Mouse (Mus musculus): ENCODE results near the gene Sec24b. TPM values are rescaled to one million over a fixed set of nuclear protein-coding genes. Genes with fewer than 3 reads are reported as not detected.

Gene Sec24b
- polyA plus RNA-seq, 1 experiment from 2014 or later: 30.2 TPM

DNA sequence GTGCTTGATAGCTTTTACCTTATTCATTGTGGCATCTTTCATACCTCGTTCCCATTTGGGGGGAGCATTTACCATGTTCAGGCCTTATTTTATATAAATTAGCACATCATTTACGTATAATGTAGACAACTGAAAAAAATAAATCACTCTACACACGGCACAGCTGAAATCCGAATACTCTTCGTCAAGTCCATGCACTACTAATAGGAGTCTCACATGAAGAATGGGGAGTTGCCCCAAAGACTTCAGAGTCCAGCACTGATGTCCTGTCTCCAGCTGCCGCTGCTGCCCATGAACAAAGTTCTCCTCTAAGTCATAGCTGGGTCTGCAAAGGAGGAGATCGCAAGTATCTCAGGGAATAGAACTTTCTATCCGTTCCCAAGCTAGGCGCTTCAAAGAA lies 15.9 kb upstream of the Sec24b start:
- H3K9ac ChIP-seq: no peak overlapping the region
- no peaks in the 10 kb centered on the region for H3K9me3 ChIP-seq
- H3K4me1 ChIP-seq (replicated peaks): 0 out of 2 replicates have a peak, but pooled peaks cover 4% of the 10 kb centered on the region
- H3K4me2 ChIP-seq: no peak overlapping the region
- no peak overlapping the region for H3K27ac ChIP-seq
- no peak overlapping the region for H3K4me3 ChIP-seq
- H3K27me3 ChIP-seq: no peaks in the 10 kb centered on the region
- no peak for ATAC-seq (ENCODE audit: low FRiP score)
- WGBS: 91% methylated on average over 9 of the region's 9 CpGs
- no peaks in the 10 kb centered on the region for H3K36me3 ChIP-seq

DNA sequence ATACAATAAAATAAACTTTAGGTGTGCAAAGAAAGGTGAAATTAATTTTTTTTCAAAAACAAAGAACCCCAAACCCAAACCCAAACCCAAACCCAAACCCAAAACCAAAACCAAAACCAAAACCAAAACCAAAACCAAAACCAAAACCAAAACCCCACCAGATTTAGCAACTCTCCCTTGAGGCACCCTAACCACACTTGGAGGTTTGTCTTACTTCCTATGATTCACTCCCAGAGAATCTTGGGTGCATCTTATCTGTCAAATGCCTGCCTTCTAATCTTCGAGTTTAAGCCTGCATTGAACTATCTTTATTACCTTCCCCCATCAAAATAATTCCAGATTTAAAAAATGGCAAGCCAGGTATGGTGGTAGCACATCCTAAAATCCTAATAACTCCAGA lies 14.4 kb upstream of the Sec24b start:
- Histone ChIP-seq H3K36me3 (no peaks in the 10 kb centered on the region), H3K27me3 (no peaks in the 10 kb centered on the region), H3K4me1 (replicated peaks) (0 out of 2 replicates have a peak, but pooled peaks cover 4% of the 10 kb centered on the region), H3K4me3 (no peak overlapping the region), H3K9ac (no peak overlapping the region), H3K9me3 (no peaks in the 10 kb centered on the region), H3K27ac (no peak overlapping the region), H3K4me2 (no peak overlapping the region)
- WGBS: 77% methylated on average over 1 of the region's 1 CpGs
- ATAC-seq (ENCODE audit: low FRiP score): no peak

GRCm38 (mm10) chr3:130073085-130073484 lies 11.7 kb upstream of the Sec24b start:
- no peaks in the 10 kb centered on the region for H3K36me3 ChIP-seq
- H3K9ac ChIP-seq: no peak overlapping the region
- no peak for ATAC-seq (ENCODE audit: low FRiP score)
- no peaks in the 10 kb centered on the region for H3K9me3 ChIP-seq
- H3K27ac ChIP-seq: no peak overlapping the region
- H3K27me3 ChIP-seq: no peaks in the 10 kb centered on the region
- H3K4me1 ChIP-seq (replicated peaks): 0 out of 2 replicates have a peak, but pooled peaks cover 4% of the 10 kb centered on the region
- peak overlapping the region; percentile 9; the same call in 1 of the 2 replicates for H3K4me2 ChIP-seq
- WGBS: 46% methylated on average over 10 of the region's 10 CpGs
- no peak overlapping the region for H3K4me3 ChIP-seq

GRCm38 (mm10) chr3:130071918-130072317 lies 10.6 kb upstream of the Sec24b start:
- H3K4me1 ChIP-seq (replicated peaks): 0 out of 2 replicates have a peak, but pooled peaks cover 4% of the 10 kb centered on the region
- H3K9ac ChIP-seq: no peak overlapping the region
- H3K27ac ChIP-seq: no peak overlapping the region
- 79% methylated on average over 2 of the region's 2 CpGs for WGBS
- H3K27me3 ChIP-seq: no peaks in the 10 kb centered on the region
- no peak for ATAC-seq (ENCODE audit: low FRiP score)
- H3K9me3 ChIP-seq: no peaks in the 10 kb centered on the region
- H3K36me3 ChIP-seq: no peaks in the 10 kb centered on the region
- H3K4me2 ChIP-seq: no peak overlapping the region
- H3K4me3 ChIP-seq: no peak overlapping the region

DNA sequence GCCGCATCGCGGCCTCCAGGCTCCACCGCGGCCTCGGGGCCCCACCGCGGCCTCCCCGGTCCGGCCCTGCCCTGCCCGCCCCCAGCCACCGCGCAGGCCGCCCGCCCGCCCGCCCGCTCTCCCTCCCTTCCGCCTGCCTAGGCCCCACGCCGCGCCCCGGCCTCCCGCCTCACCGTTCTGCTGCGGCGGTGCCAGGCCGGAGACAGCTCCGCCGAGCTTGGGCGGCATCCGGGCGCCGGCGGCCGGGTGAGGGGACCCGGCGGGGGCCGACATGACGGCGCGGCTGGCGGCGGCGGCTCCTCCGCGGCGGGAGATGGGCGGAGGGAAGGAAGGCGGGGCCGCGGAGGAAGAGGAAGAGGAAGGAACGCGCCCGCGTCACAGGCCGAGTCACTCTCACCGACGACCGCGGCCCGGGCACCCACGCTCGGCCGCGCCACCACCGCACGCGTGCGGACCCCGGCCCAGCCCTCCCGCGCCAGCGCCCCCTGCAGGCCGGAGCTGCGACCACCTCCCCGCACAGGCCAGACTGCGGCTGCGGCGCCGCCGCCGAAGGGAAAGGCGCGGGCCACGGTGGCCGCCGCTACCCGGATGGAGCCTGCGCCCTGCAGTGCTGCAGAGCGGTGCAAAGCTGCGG lies 840 bp downstream of the Sec24b start:
- Histone ChIP-seq H3K27me3 (no peaks in the 10 kb centered on the region), H3K9ac (peak overlapping the region; percentile 98), H3K4me2 (peak overlapping the region; percentile 77), H3K36me3 (no peaks in the 10 kb centered on the region), H3K9me3 (no peaks in the 10 kb centered on the region), H3K4me3 (peak overlapping the region; percentile 95), H3K27ac (peak overlapping the region; percentile 94), H3K4me1 (replicated peaks) (peaks cover 39% of the 10 kb centered on the region)
- ATAC-seq (ENCODE audit: low FRiP score): peak; percentile 98
- under 1% methylated on average over 56 of the region's 92 CpGs for WGBS

DNA sequence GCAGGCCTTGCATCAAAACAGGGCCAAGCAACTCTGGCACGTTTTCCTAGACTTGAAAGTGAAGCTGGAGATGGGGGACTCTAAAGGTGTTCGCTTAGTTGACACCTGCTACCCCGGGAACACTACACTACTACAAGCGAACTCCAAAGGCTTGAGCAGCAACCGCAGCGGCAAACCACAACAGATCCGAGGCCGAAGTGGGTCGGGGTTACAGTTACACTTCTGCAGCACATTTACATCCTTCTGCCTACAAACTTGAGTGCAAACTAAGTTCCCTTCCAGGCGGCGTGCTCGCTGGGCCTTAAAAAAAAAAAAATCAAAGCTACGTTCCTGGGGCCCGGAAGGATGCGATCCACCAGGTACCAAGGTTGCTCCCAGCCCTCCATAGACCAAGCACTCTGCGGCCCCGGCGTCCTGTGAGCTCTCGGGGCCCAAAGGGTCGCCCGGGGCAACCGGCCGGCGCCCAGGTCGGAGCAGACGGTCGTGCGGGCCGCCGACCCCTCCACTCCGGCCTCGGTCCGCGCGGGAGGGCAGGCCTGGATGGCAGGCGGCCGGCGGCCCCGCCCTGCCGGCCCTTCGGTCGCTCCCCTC lies 1.5 kb downstream of the Sec24b start:
- H3K4me3 ChIP-seq: peak overlapping the region; percentile 95
- no peak for ATAC-seq (ENCODE audit: low FRiP score)

GRCm38 (mm10) chr3:130058488-130058887 lies 2.9 kb downstream of the Sec24b start:
- Histone ChIP-seq H3K27ac (no peak overlapping the region), H3K36me3 (no peaks in the 10 kb centered on the region), H3K4me1 (replicated peaks) (peaks cover 48% of the 10 kb centered on the region), H3K27me3 (no peaks in the 10 kb centered on the region), H3K9me3 (no peaks in the 10 kb centered on the region), H3K4me3 (no peak overlapping the region), H3K4me2 (peak overlapping the region; percentile 77), H3K9ac (0 out of 2 replicates have a peak overlapping the region, but pooled peaks have one; percentile 29)
- no peak for ATAC-seq (ENCODE audit: low FRiP score)
- WGBS: 85% methylated on average over 2 of the region's 2 CpGs

More for the DNA sequence above, 1.5 kb downstream of the Sec24b start:
- Histone ChIP-seq H3K4me1 (replicated peaks) (peaks cover 39% of the 10 kb centered on the region), H3K9me3 (no peaks in the 10 kb centered on the region), H3K27ac (peak overlapping the region; percentile 94), H3K9ac (peak overlapping the region; percentile 98), H3K27me3 (no peaks in the 10 kb centered on the region), H3K4me2 (peak overlapping the region; percentile 77), H3K36me3 (no peaks in the 10 kb centered on the region)
- WGBS: under 1% methylated on average over 42 of the region's 42 CpGs

DNA sequence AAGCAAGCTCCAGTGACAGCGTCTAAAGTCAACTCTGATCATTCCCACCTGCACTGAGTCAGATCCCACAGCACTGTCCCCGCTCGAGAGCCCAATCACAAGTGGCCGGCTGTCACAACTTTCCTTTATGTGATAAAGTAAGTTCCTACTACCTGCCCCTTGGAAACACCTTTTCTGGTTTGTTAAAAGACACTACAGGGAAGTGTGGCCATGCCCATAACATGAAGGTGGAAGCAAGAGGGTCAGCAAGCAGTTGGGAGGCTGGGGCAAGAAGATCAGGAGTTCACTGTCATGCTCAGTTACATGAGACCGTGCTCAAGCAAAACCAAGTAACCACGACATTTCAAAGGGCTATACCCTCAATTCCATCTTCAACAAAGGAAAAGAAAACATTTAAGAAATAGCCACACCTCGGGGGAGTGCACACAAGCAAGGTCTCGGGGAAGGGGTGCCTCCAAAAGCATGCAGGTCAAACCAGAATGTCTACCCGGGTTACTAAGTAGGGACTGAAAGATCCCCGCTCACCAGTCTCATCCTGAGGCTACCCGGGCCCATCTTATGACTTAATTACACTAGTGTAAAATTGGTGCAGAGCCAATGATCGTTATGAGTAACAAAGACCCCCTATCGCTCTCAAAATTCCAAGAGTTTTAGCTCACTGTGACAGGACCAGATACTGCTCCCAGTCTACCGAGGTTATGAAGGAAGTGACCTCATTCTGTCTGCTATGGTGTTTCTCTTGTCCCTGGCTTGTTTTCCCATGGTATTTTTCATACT lies 3.6 kb downstream of the Sec24b start:
- Histone ChIP-seq H3K27ac (no peak overlapping the region), H3K4me1 (replicated peaks) (peaks cover 55% of the 10 kb centered on the region), H3K9ac (no peak overlapping the region), H3K4me2 (peak overlapping the region; percentile 2; the same call in 1 of the 2 replicates), H3K27me3 (no peaks in the 10 kb centered on the region), H3K4me3 (no peak overlapping the region), H3K9me3 (no peaks in the 10 kb centered on the region), H3K36me3 (no peaks in the 10 kb centered on the region)
- no peak for ATAC-seq (ENCODE audit: low FRiP score)
- WGBS: 83% methylated on average over 14 of the region's 14 CpGs

DNA sequence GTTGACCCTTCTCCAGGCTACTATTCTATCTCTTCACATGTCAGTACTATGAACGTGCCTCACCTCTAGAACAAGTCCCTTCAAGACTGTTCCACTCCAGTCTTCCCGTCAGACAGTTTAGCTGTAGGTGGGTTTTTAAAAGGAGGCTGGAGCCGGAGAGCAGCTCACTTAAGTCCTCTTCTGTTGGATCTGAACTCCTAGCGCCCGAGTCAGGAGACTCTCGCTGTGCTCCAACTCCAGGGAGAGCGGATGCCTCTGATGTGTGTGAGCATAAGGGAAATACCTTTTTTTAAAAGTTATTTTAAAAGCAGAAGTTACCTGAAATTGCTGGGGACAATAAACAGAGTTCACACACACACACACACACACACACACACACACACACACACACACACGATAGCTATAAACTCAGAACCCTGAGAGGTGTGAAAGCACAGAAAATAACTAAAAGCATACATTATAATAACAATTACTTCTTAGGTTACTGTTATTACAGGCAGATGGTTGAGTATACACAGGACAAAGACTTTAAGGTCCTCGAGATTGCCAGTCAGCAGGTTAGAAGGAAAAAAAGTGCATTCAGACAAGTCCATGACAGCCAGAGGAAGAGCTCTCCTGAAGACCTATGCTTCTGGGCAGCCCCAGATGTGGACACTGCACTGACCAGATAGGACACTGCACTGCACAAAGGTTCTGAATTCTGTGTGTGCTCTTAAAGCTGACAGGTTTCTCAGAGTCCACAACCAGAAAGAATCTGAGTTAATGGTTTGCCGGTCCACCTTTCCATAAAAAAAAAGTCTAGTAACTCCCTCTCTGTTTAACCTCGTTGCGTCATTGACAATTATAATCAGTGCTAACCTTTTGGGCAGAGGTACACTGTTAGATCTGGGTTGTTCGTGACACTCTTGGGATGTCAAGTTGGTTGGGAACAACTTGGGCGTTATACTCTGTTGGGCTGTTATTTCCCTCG lies 5.7 kb downstream of the Sec24b start:
- no peak overlapping the region for H3K9ac ChIP-seq
- no peaks in the 10 kb centered on the region for H3K27me3 ChIP-seq
- no peaks in the 10 kb centered on the region for H3K9me3 ChIP-seq
- peaks cover 49% of the 10 kb centered on the region for H3K4me1 ChIP-seq (replicated peaks)
- WGBS: 90% methylated on average over 15 of the region's 15 CpGs
- H3K27ac ChIP-seq: no peak overlapping the region
- no peak for ATAC-seq (ENCODE audit: low FRiP score)
- H3K36me3 ChIP-seq: no peaks in the 10 kb centered on the region
- H3K4me2 ChIP-seq: no peak overlapping the region
- H3K4me3 ChIP-seq: no peak overlapping the region

GRCm38 (mm10) chr3:130054587-130054986 lies 6.8 kb downstream of the Sec24b start:
- no peak for ATAC-seq (ENCODE audit: low FRiP score)
- 88% methylated on average over 6 of the region's 6 CpGs for WGBS
- H3K4me3 ChIP-seq: no peak overlapping the region
- H3K4me2 ChIP-seq: no peak overlapping the region
- no peaks in the 10 kb centered on the region for H3K9me3 ChIP-seq
- no peaks in the 10 kb centered on the region for H3K27me3 ChIP-seq
- no peak overlapping the region for H3K27ac ChIP-seq
- no peak overlapping the region for H3K9ac ChIP-seq
- no peaks in the 10 kb centered on the region for H3K36me3 ChIP-seq
- H3K4me1 ChIP-seq (replicated peaks): peaks cover 48% of the 10 kb centered on the region

DNA sequence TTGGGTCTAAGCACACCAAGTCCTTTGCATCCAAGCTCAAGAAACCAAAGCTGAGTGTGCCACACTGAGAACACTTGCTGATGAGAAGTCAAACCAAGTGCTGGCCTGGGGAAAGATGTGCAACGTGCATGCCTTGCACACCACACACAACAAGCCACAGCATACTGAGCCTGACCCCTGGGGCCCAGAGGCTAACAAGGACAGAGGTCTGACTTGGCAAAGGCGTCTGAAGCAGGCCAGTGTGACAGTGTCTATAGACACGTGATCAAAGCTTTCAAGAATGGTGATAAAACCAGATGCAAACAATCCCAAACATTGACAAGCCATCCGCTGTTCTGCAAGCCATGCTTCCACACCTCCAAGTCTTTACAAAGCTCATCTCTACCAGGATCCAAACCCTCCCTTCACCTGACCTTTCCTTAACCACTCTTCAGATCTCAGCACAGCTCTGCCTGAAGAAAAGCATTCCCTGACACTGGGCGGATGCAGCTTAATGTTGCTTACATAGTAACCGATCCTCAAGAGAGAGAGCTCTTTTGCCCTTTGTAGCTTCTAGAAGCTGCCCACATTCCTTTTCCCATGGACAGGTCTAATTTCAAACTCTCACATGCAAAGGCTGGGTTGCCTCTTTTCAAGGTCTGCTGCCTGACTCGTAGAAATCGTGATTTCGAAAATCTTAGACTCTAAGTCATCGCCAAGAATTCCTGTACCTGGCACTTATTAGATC lies 7.8 kb downstream of the Sec24b start:
- Histone ChIP-seq H3K4me3 (no peak overlapping the region), H3K4me1 (replicated peaks) (peaks cover 37% of the 10 kb centered on the region), H3K9ac (no peak overlapping the region), H3K9me3 (no peaks in the 10 kb centered on the region), H3K27ac (no peak overlapping the region; the same call in 1 of the 2 replicates), H3K36me3 (no peaks in the 10 kb centered on the region), H3K4me2 (no peak overlapping the region), H3K27me3 (no peaks in the 10 kb centered on the region)
- 74% methylated on average over 10 of the region's 10 CpGs for WGBS
- ATAC-seq (ENCODE audit: low FRiP score): no peak
